Mouse (Mus musculus): ENCODE data around the gene Fam166a. TPM values are rescaled to one million over a fixed set of nuclear protein-coding genes. Genes with fewer than 3 reads are reported as not detected.
A peak's percentile ranks its signal among the peaks of the same experiment; 100 is the strongest.

Fam166a gene
- total and polyA plus RNA-seq, 2 experiments from 2014 or later, result not detected

DNA sequence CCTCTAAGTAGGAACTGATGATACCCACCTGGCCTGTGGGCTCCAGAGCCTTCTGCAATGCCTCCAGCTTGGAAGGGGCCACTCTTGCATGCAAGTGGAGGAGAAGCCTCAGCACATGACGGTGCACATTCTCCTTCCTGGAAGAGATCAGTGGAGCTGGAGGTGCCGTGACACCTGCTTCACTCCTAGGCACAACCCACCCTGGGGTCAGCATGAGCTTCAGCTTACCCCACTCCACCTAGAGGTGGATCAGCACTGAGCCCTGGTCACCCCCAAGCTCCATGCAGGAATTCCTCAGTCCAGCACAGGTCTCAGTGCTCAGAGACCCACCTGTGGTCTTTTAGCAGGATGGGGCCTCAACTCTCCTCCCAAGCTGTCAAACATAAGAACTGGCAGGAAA, 17.9 kb upstream of the Fam166a start:
- 81% methylated on average over 2 of the region's 2 CpGs for WGBS

GRCm38 (mm10) chr2:25203631-25204214, 14.8 kb upstream of the Fam166a start:
- peaks cover 94% of the 10 kb centered on the region for H3K36me3 ChIP-seq (replicated peaks; ENCODE audit: control insufficient read depth, insufficient read depth, low read length)
- no peak overlapping the region for H3K4me2 ChIP-seq (ENCODE audit: low read depth, low read length)
- TF ChIP-seq CTCF (IDR thresholded peaks at IDR 0.05; ENCODE audit: low read depth) (peak; percentile 35), EP300 (IDR thresholded peaks at IDR 0.05; ENCODE audit: low read depth) (no peak)
- no peaks in the 10 kb centered on the region for H3K4me1 ChIP-seq (ENCODE audit: control insufficient read depth, insufficient read depth)
- ATAC-seq (ENCODE audit: insufficient read depth, low read depth) (peak; percentile 25; the same call in 1 of the 2 replicates), DNase-seq (ENCODE audit: low spot score) (no peak)
- H3K9ac ChIP-seq (replicated peaks; ENCODE audit: low read depth, low read length), result no peak overlapping the region
- no peak overlapping the region for H3K4me3 ChIP-seq (ENCODE audit: low read depth, low read length)
- 55% methylated on average over 4 of the region's 4 CpGs for WGBS
- H3K27ac ChIP-seq (ENCODE audit: low read depth), result no peak overlapping the region
- no peaks in the 10 kb centered on the region for H3K9me3 ChIP-seq (replicated peaks; ENCODE audit: control insufficient read depth, low read length)
- no peaks in the 10 kb centered on the region for H3K27me3 ChIP-seq (ENCODE audit: control insufficient read depth, insufficient read depth, low read length)

More for the DNA sequence above, 17.9 kb upstream of the Fam166a start:
- Histone ChIP-seq H3K4me3 (ENCODE audit: low read depth, low read length) (no peak overlapping the region), H3K9me3 (replicated peaks; ENCODE audit: control insufficient read depth, low read length) (no peaks in the 10 kb centered on the region), H3K27ac (ENCODE audit: low read depth) (no peak overlapping the region), H3K4me1 (ENCODE audit: control insufficient read depth, insufficient read depth) (no peaks in the 10 kb centered on the region), H3K27me3 (ENCODE audit: control insufficient read depth, insufficient read depth, low read length) (peaks cover 3% of the 10 kb centered on the region; the same call in 1 of the 2 replicates), H3K36me3 (replicated peaks; ENCODE audit: control insufficient read depth, insufficient read depth, low read length) (peaks cover 66% of the 10 kb centered on the region), H3K9ac (replicated peaks; ENCODE audit: low read depth, low read length) (no peak overlapping the region), H3K4me2 (ENCODE audit: low read depth, low read length) (no peak overlapping the region)
- no peak for ATAC-seq (ENCODE audit: insufficient read depth, low read depth)
- no peak for TF ChIP-seq CTCF (IDR thresholded peaks at IDR 0.05; ENCODE audit: low read depth)
- no peak for TF ChIP-seq EP300 (IDR thresholded peaks at IDR 0.05; ENCODE audit: low read depth)
- no peak for DNase-seq (ENCODE audit: low spot score)

GRCm38 (mm10) chr2:25207593-25207992, 11.0 kb upstream of the Fam166a start:
- H3K4me3 ChIP-seq (ENCODE audit: low read depth, low read length), result no peak overlapping the region
- H3K4me1 ChIP-seq (ENCODE audit: control insufficient read depth, insufficient read depth), result peaks cover 10% of the 10 kb centered on the region
- DNase-seq (ENCODE audit: low spot score) (no peak), ATAC-seq (ENCODE audit: insufficient read depth, low read depth) (no peak)
- TF ChIP-seq CTCF (IDR thresholded peaks at IDR 0.05; ENCODE audit: low read depth) (no peak), EP300 (IDR thresholded peaks at IDR 0.05; ENCODE audit: low read depth) (no peak)
- no peaks in the 10 kb centered on the region for H3K27me3 ChIP-seq (ENCODE audit: control insufficient read depth, insufficient read depth, low read length)
- H3K4me2 ChIP-seq (ENCODE audit: low read depth, low read length), result no peak overlapping the region
- H3K9ac ChIP-seq (replicated peaks; ENCODE audit: low read depth, low read length), result no peak overlapping the region
- peaks cover 62% of the 10 kb centered on the region for H3K36me3 ChIP-seq (replicated peaks; ENCODE audit: control insufficient read depth, insufficient read depth, low read length)
- 75% methylated on average over 1 of the region's 1 CpGs for WGBS
- H3K27ac ChIP-seq (ENCODE audit: low read depth), result no peak overlapping the region
- H3K9me3 ChIP-seq (replicated peaks; ENCODE audit: control insufficient read depth, low read length), result no peaks in the 10 kb centered on the region

GRCm38 (mm10) chr2:25210686-25211085, 7.9 kb upstream of the Fam166a start:
- Histone ChIP-seq H3K36me3 (replicated peaks; ENCODE audit: control insufficient read depth, insufficient read depth, low read length) (peaks cover 32% of the 10 kb centered on the region), H3K4me1 (ENCODE audit: control insufficient read depth, insufficient read depth) (peaks cover 10% of the 10 kb centered on the region)

GRCm38 (mm10) chr2:25211121-25211670, 7.3 kb upstream of the Fam166a start, which contains the start of gene Nelfb:
Gene Nelfb (minus strand): TSS chr2:25211489.
- Histone ChIP-seq H3K4me2 (ENCODE audit: low read depth, low read length) (peak within 1 kb of the TSS; percentile 87), H3K4me1 (ENCODE audit: control insufficient read depth, insufficient read depth) (peaks cover 10% of the 10 kb centered on the region), H3K9ac (replicated peaks; ENCODE audit: low read depth, low read length) (peak within 1 kb of the TSS; percentile 78), H3K9me3 (replicated peaks; ENCODE audit: control insufficient read depth, low read length) (no peaks in the 10 kb centered on the region), H3K4me3 (ENCODE audit: low read depth, low read length) (peak within 1 kb of the TSS; percentile 84), H3K27me3 (ENCODE audit: control insufficient read depth, insufficient read depth, low read length) (no peaks in the 10 kb centered on the region), H3K27ac (ENCODE audit: low read depth) (peak within 1 kb of the TSS; percentile 85), H3K36me3 (replicated peaks; ENCODE audit: control insufficient read depth, insufficient read depth, low read length) (peaks cover 26% of the 10 kb centered on the region)
- WGBS, result under 1% methylated on average over 44 of the region's 44 CpGs
- ATAC-seq (ENCODE audit: insufficient read depth, low read depth), result peak; percentile 95
- TF ChIP-seq CTCF (IDR thresholded peaks at IDR 0.05; ENCODE audit: low read depth) (no peak), EP300 (IDR thresholded peaks at IDR 0.05; ENCODE audit: low read depth) (peak; percentile 29; the same call in 1 of the 2 replicates)
- DNase-seq (ENCODE audit: low spot score), result peak; percentile 91

More at GRCm38 (mm10) chr2:25210686-25211085, 7.9 kb upstream of the Fam166a start:
- Histone ChIP-seq H3K27me3 (ENCODE audit: control insufficient read depth, insufficient read depth, low read length) (no peaks in the 10 kb centered on the region), H3K9me3 (replicated peaks; ENCODE audit: control insufficient read depth, low read length) (no peaks in the 10 kb centered on the region), H3K4me2 (ENCODE audit: low read depth, low read length) (peak overlapping the region; percentile 87), H3K4me3 (ENCODE audit: low read depth, low read length) (peak overlapping the region; percentile 84), H3K27ac (ENCODE audit: low read depth) (peak overlapping the region; percentile 85), H3K9ac (replicated peaks; ENCODE audit: low read depth, low read length) (peak overlapping the region; percentile 78)
- ATAC-seq (ENCODE audit: insufficient read depth, low read depth), result peak; percentile 14
- no peak for DNase-seq (ENCODE audit: low spot score)
- WGBS, result under 1% methylated on average over 24 of the region's 24 CpGs
- TF ChIP-seq EP300 (IDR thresholded peaks at IDR 0.05; ENCODE audit: low read depth) (no peak), CTCF (IDR thresholded peaks at IDR 0.05; ENCODE audit: low read depth) (no peak)
